Mouse (Mus musculus) erythroblast, embryonic 14.5 days (primary cell): ENCODE data around the gene Atp13a5.

Experiments used
- GATA1 ChIP-seq: IDR thresholded peaks from 2 replicates; pipeline ENCODE4 v1.6.1; 2012; ENCODE audit warnings: low read length, inconsistent platforms, mixed read lengths
- TAL1 ChIP-seq: IDR thresholded peaks from 3 replicates; pipeline ENCODE4 v1.6.1; 2012; ENCODE audit warnings: low read length, inconsistent platforms, mixed read lengths

DNA sequence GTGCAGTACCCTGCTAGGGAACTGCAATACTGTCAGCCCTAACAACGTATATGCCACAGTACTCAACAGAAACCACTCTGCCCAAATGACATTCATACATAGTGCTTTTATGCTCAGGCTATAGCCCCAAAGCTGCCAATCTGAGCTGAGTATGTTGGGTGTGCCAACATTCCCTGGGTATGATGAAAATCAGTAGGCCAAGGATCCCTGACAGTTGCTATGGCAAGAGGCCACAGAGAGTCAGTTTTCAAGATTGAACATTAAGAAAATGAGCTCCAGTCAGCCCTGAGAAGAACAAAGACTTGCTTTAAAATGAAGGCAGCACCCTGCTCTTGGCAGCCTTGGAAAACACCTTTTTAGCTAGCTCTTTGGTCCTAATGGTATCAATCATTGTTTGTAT, 183.4 kb downstream of the Atp13a5 start:
- TF ChIP-seq GATA1 (no peak), TAL1 (no peak)
